Mouse (Mus musculus): Measurements from ENCODE around the gene Cox10. TPM values are rescaled to one million over a fixed set of nuclear protein-coding genes. Genes with fewer than 3 reads are reported as not detected.

Cox10 gene
- polyA plus RNA-seq, 1 experiment from 2014 or later = 13.1 TPM

DNA sequence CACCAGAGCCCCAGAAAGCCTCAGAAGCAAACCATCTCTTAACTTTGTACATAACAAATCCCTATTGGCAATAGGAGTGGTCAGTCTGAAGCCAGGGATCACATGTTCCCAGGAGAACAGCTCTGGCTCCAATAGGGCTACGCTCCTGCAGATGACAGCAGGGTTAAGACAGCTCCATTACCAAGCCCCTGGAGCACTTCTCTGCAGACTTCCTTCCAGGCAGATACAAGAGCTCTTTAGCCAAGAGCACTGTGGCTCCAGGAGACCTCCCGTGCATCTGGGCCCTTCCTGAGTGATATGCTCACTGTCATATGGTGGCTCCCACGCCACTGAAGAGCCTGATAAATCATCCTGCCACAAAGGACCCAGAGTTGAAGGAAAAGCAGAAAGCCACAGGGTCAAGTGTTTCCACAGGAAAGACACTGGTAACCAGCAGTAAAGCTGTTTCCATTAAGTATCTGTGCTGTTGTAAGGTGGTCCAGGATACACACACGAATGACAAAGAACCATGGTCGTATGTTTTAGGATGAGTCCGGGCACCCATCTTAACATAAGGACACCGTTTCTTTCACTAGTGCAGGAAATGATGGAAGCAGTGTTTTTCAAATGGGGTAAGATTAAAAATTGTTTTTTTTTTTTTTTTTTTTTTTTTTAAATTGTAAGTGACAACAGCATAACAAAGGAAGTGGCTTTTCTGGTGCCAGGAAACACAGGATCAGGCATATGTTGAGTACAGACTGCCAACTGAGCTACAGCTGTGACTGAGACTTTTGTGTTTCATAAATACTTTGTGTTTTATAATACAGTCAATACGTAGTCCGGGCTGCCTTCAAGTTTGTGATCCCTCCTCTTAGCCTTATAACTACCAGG, 90.0 kb downstream of the Cox10 start:
- H3K4me3 ChIP-seq (ENCODE audit: low read depth, low read length) = no peak overlapping the region
- 47% methylated on average over 9 of the region's 9 CpGs for WGBS
- H3K4me2 ChIP-seq (replicated peaks; ENCODE audit: low read depth, low read length) = no peak overlapping the region
- H3K27me3 ChIP-seq (replicated peaks; ENCODE audit: insufficient read depth, low read length) = no peaks in the 10 kb centered on the region
- no peak overlapping the region for H3K9ac ChIP-seq (replicated peaks; ENCODE audit: low read depth)
- TF ChIP-seq CTCF (IDR thresholded peaks at IDR 0.05) (no peak), EP300 (IDR thresholded peaks at IDR 0.05) (no peak)
- ATAC-seq (peak; percentile 30; the same call in 1 of the 2 replicates), DNase-seq (ENCODE audit: low spot score) (no peak)
- H3K27ac ChIP-seq (ENCODE audit: low read length) = no peak overlapping the region
- H3K9me3 ChIP-seq (ENCODE audit: low read length) = no peaks in the 10 kb centered on the region
- H3K36me3 ChIP-seq (ENCODE audit: insufficient read depth, low read length) = no peaks in the 10 kb centered on the region
- H3K4me1 ChIP-seq (ENCODE audit: insufficient read depth, low read depth, low read length) = peaks cover 6% of the 10 kb centered on the region; the same call in 1 of the 2 replicates

DNA sequence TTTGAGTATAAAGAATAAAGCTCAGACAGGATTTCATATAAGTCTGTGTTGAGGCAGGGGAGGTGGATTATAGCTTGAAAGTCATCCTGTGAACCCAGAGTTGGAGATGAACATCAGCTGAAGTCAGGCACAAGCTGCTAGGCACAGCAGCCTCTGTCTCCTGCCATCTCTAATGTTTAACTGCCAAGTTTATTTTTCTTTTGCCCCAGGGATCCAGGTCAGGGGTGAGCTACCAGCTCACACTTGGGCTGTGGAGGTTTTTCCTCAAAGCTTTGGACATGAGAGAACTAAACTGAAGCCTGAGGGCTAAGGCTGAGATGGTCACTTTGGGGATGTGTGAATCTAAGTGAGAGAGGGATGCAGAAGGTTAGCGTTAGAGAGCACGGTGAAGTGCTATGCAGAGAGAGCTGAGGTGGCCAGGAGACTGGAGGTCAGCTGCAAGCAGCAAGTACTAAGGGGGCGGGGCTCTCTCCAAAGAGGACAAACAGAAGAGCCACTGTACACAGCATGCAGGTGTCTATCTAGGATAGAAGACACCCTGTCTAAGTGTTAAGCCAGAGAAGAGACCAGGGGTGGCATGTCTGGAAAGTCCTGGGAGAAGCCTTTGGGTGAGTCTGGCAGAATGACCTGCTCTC, 91.1 kb downstream of the Cox10 start:
- Histone ChIP-seq H3K4me1 (ENCODE audit: insufficient read depth, low read depth, low read length) (peaks cover 6% of the 10 kb centered on the region; the same call in 1 of the 2 replicates), H3K9me3 (ENCODE audit: low read length) (no peaks in the 10 kb centered on the region), H3K9ac (replicated peaks; ENCODE audit: low read depth) (no peak overlapping the region), H3K4me3 (ENCODE audit: low read depth, low read length) (no peak overlapping the region), H3K27ac (ENCODE audit: low read length) (no peak overlapping the region), H3K27me3 (replicated peaks; ENCODE audit: insufficient read depth, low read length) (no peaks in the 10 kb centered on the region), H3K4me2 (replicated peaks; ENCODE audit: low read depth, low read length) (no peak overlapping the region), H3K36me3 (ENCODE audit: insufficient read depth, low read length) (no peaks in the 10 kb centered on the region)
- 64% methylated on average over 3 of the region's 3 CpGs for WGBS
- DNase-seq (ENCODE audit: low spot score) = no peak
- TF ChIP-seq CTCF (IDR thresholded peaks at IDR 0.05) (no peak), EP300 (IDR thresholded peaks at IDR 0.05) (no peak)
- no peak for ATAC-seq

DNA sequence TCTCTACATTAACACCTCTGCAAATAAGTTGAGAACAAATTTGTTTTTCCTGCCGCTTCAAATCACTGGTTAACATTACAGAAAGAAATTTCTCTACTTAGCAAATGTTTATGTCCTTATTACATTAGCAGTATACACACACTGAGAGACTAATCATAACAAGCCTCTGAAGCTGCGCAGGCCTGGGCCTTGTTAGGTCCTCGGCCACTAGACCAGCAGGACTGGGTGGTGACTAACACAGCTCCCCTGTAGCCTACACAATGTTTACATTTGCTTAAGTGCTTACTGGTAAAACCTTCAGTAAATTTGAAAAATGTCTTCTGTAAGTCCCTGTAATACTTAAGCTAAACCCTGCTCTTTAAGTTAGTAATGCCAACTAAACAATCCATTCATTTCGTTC, 92.6 kb downstream of the Cox10 start:
- ATAC-seq (peak; percentile 25; the same call in 1 of the 2 replicates), DNase-seq (ENCODE audit: low spot score) (no peak)
- TF ChIP-seq CTCF (IDR thresholded peaks at IDR 0.05) (no peak), EP300 (IDR thresholded peaks at IDR 0.05) (no peak)
- 42% methylated on average over 4 of the region's 4 CpGs for WGBS
- Histone ChIP-seq H3K27ac (ENCODE audit: low read length) (no peak overlapping the region), H3K36me3 (ENCODE audit: insufficient read depth, low read length) (no peaks in the 10 kb centered on the region), H3K4me2 (replicated peaks; ENCODE audit: low read depth, low read length) (no peak overlapping the region), H3K4me3 (ENCODE audit: low read depth, low read length) (no peak overlapping the region), H3K9ac (replicated peaks; ENCODE audit: low read depth) (no peak overlapping the region), H3K4me1 (ENCODE audit: insufficient read depth, low read depth, low read length) (peaks cover 6% of the 10 kb centered on the region; the same call in 1 of the 2 replicates), H3K9me3 (ENCODE audit: low read length) (no peaks in the 10 kb centered on the region), H3K27me3 (replicated peaks; ENCODE audit: insufficient read depth, low read length) (no peaks in the 10 kb centered on the region)

DNA sequence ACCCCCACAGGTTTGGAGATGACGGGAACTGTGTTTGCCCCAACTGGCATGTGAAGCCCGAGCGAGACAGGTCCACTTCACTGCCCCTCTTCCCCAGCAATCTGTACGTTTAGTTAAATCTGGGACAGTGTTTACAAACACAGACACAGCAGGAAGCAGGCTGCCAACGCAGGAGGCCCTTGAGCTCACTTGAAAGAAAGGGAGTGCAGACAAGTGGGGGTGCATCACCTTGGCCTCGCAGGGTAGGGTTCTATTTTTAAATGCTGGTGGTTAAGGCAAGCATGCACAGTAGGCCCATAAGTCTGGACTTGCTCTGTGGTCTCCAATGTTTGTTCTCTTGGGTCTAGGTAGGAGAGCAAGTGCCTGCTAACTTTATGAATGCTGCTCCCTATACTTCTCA, 93.8 kb downstream of the Cox10 start:
- no peak overlapping the region for H3K9ac ChIP-seq (replicated peaks; ENCODE audit: low read depth)
- ATAC-seq (no peak), DNase-seq (ENCODE audit: low spot score) (no peak)
- no peaks in the 10 kb centered on the region for H3K36me3 ChIP-seq (ENCODE audit: insufficient read depth, low read length)
- TF ChIP-seq EP300 (IDR thresholded peaks at IDR 0.05) = no peak
- TF ChIP-seq CTCF (IDR thresholded peaks at IDR 0.05) = no peak
- H3K4me3 ChIP-seq (ENCODE audit: low read depth, low read length) = no peak overlapping the region
- H3K4me2 ChIP-seq (replicated peaks; ENCODE audit: low read depth, low read length) = no peak overlapping the region
- no peaks in the 10 kb centered on the region for H3K27me3 ChIP-seq (replicated peaks; ENCODE audit: insufficient read depth, low read length)
- peaks cover 6% of the 10 kb centered on the region; the same call in 1 of the 2 replicates for H3K4me1 ChIP-seq (ENCODE audit: insufficient read depth, low read depth, low read length)
- H3K9me3 ChIP-seq (ENCODE audit: low read length) = no peaks in the 10 kb centered on the region
- H3K27ac ChIP-seq (ENCODE audit: low read length) = no peak overlapping the region
- WGBS = 37% methylated on average over 6 of the region's 6 CpGs

DNA sequence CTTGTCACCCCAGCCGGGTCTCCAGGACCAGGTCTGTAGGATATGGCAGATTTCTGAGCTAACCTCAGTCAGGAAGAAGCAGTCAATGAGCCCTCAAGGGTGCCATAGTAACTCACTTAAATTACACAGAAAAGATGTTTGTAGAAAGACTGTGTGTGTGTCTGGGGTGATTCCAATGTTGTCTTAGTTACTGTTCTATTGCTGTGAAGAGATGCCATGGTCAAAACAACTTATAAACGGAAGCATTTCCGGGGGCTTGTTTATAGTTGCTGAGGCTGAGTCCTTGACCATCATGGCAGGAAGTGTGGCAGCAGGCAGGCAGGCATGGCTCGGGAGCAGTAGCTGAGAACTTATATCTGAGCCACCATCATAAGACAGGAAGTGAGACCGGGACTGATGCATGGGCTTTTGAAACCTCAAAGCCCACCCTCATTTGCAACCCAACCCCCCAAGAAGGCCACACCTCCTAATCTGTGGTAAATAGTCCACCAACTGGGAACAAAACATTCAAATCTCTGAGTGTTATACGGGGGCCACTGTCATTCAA, 94.6 kb downstream of the Cox10 start:
- H3K9ac ChIP-seq (replicated peaks; ENCODE audit: low read depth) = no peak overlapping the region
- 48% methylated on average over 6 of the region's 6 CpGs for WGBS
- TF ChIP-seq EP300 (IDR thresholded peaks at IDR 0.05) (peak; percentile 21; the same call in 1 of the 2 replicates), CTCF (IDR thresholded peaks at IDR 0.05) (no peak)
- ATAC-seq = peak; percentile 46
- H3K4me3 ChIP-seq (ENCODE audit: low read depth, low read length) = no peak overlapping the region
- H3K9me3 ChIP-seq (ENCODE audit: low read length) = no peaks in the 10 kb centered on the region
- no peak overlapping the region for H3K27ac ChIP-seq (ENCODE audit: low read length)
- H3K4me1 ChIP-seq (ENCODE audit: insufficient read depth, low read depth, low read length) = peaks cover 6% of the 10 kb centered on the region; the same call in 1 of the 2 replicates
- no peak overlapping the region for H3K4me2 ChIP-seq (replicated peaks; ENCODE audit: low read depth, low read length)
- H3K27me3 ChIP-seq (replicated peaks; ENCODE audit: insufficient read depth, low read length) = no peaks in the 10 kb centered on the region
- DNase-seq (ENCODE audit: low spot score) = peak; percentile 46
- H3K36me3 ChIP-seq (ENCODE audit: insufficient read depth, low read length) = no peaks in the 10 kb centered on the region

DNA sequence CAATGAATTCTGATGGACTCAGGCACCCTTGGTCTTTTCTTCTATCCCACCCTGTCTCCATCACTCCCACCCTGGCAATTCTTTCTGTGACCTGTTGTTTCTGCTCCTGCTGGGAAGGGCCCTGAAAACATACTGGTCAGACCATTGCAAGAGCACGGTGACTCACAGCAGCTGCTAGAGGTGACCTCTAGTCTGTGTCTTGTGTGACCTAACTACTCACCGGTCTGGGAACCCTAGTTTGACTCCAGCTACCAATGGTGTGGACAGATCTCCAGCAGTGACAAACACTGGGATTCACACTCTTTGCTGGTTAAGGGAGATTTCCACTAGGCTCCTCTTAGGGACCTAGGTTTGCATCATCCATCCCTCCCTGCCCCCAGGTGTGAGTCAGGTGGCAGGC, 101.5 kb downstream of the Cox10 start:
- Histone ChIP-seq H3K27ac (ENCODE audit: low read length) (no peak overlapping the region), H3K4me3 (ENCODE audit: low read depth, low read length) (no peak overlapping the region), H3K4me1 (ENCODE audit: insufficient read depth, low read depth, low read length) (no peaks in the 10 kb centered on the region), H3K27me3 (replicated peaks; ENCODE audit: insufficient read depth, low read length) (no peaks in the 10 kb centered on the region), H3K9me3 (ENCODE audit: low read length) (no peaks in the 10 kb centered on the region), H3K9ac (replicated peaks; ENCODE audit: low read depth) (no peak overlapping the region), H3K36me3 (ENCODE audit: insufficient read depth, low read length) (no peaks in the 10 kb centered on the region), H3K4me2 (replicated peaks; ENCODE audit: low read depth, low read length) (no peak overlapping the region)
- no peak for DNase-seq (ENCODE audit: low spot score)
- TF ChIP-seq EP300 (IDR thresholded peaks at IDR 0.05) (no peak), CTCF (IDR thresholded peaks at IDR 0.05) (no peak)
- 68% methylated on average over 2 of the region's 2 CpGs for WGBS
- no peak for ATAC-seq
